Mouse (Mus musculus): ENCODE measurements around the gene Plppr3.
A peak's percentile ranks its signal among the peaks of the same experiment; 100 is the strongest.

Plppr3 gene

DNA sequence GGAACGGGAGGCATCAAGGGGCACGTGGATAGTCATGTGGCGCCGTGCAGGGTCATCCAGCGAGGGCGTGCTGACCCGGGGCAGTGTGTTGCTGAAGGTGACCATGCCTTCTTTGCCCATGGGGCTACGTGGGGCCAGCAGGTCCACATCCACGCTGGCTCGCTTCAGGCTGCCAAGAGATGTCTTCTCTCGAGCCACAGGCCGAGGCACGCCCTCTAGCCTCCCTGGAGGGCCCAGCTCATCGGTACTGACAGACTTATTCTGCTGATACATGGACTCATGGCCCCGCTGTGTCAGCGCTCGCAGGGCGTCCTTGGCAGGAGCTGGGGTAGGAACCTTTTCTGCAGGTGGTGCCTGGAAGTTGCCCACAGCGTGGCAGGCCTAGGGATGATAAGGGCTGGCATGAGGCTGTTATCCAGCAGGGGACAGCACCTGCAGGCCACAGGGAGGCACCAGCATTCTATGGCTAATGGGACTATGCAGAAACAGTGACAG, 8.6 kb downstream of the Plppr3 start:
- peak; percentile 38 for DNase-seq

DNA sequence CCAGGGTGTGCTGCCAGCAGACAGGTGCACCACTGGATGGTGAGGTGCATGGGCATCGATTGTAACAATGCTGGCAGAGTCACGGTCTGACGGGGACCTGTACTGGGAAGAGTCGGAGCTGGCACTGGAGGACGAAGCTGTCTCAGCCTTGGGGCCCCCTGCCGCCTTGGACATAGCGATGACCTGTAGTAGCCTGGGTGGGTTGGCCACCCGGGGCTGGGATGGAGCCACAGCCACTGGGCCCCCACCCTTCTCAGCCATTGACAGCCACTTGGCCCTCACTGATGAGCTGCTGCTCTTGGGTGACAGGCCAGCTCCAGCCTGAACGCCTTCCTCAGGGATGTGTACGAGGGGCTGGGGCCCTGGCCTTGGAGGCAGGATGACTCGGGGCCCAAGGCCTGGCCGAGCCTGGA, 9.2 kb downstream of the Plppr3 start:
- DNase-seq = no peak

DNA sequence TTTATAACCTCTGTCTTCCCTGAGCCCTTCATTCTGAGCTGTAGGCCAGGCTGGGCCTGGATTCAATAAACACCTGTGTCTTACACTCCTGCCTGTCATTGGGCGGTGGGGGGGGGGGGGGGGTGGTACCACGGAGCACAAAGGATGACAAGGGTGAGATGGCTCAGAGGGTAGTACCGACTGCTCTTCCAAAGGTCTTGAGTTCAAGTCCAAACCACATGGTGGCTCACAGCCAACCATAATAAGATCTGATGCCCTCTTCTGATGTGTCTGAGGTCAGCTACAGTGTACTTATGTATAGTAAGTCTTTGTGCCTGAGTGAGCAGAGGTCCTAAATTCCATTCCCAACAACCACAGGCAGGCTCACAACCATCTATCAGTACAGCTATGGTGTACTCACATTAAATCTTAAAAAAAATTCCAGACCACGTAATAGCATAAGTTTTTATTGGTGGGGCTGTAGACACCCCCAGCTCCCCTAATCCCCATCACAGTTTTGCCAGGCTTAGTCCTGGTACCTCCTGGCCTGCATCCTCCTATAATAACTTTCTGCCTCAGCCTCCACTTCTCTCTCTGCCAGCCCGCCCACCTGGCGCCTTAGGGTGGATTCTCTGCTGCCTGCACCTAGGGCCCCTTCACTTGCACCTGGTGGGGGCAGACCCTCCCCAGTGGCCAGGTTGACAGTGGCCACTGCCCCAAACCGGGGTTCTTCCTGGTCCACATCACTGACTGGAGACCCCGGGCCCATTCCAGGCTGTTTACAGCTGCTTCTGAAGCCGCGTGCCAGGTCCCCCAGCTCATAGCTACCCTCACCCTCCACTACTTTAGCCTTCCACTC, 9.9 kb downstream of the Plppr3 start:
- DNase-seq = no peak

DNA sequence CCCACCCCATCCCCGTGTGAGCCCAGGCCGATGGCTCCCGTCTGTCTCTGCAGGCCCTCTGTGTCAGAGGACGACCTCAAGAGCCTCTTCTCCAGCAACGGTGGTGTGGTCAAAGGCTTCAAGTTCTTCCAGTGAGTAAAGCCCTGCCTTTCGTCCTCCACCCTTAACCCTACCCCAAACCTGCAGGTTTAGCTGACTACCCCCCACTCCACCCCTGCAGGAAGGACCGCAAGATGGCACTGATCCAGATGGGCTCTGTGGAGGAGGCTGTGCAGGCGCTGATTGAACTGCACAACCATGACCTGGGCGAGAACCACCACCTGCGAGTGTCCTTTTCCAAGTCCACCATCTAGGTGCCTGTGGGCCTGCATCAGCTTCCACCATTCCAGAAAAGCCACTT, 11.5 kb downstream of the Plppr3 start:
- DNase-seq = no peak

DNA sequence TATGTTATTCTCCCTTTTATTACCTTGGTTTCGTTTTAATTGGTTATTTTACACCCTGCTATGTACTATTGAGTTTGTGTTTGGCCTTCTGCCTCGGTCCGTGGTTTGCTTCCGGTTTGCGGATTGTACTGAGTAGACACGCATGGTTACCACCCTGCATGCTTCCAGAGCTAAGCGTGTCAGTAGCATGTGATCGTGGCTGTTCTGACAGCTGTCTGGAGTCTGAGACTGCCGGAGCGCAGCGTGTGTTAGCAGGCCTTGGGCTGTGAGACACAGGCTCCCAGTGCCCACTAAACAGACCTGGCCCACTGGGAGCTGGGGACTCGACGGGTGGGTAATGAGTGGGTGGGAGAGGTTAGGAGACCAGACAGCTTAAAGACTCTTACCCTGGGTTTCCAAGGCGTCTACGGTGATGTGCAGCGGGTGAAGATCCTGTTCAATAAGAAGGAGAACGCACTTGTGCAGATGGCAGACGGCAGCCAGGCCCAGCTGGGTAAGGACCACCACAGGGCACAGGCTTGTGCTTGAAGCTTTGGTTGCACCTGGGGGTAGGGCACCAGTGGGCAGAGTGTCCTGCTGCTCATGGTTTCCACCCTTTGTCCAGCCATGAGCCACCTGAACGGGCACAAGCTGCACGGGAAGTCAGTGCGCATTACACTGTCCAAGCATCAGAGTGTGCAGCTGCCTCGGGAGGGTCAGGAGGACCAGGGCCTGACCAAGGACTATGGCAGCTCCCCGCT, 12.2 kb downstream of the Plppr3 start:
- DNase-seq = no peak

DNA sequence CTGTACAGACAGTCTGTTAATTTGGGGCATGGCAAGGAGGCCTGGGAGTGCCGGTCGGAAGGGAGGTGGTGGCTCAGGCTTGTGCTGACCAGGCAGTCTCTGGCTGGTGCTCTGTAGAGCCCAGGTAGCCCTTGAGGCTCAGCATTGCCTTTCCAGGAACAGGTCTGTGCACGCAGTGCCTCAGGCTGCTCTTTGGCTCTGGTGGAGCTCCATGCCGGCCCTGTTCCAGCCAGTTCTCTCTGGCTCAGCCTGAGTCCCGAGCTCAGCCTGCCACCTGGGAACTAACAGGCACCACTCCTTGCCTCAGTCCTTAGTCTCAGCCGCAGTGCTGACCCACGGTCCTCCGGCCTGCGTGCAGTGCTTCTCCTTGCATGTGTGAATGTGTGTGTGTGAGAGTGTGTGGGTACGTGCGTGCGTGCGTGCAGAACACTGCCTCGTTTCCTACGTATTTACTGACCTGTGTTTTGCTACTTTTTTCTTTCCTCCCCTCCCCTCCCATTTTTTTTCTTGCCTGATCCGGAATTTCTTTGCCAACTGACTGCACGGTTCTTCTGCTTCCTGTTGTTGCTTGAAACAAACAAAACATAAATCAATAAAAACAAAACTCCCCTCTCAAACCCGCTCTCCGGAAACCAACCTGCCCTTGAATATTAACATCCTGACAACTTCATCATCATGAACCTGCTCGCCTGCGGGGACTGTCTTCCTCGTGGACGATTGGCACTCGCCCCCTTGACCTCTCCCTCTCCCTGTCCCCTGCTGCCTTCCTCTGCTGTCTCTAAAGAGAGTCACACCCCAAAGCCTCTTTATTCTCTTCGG, 13.0 kb downstream of the Plppr3 start:
- no peak for DNase-seq

DNA sequence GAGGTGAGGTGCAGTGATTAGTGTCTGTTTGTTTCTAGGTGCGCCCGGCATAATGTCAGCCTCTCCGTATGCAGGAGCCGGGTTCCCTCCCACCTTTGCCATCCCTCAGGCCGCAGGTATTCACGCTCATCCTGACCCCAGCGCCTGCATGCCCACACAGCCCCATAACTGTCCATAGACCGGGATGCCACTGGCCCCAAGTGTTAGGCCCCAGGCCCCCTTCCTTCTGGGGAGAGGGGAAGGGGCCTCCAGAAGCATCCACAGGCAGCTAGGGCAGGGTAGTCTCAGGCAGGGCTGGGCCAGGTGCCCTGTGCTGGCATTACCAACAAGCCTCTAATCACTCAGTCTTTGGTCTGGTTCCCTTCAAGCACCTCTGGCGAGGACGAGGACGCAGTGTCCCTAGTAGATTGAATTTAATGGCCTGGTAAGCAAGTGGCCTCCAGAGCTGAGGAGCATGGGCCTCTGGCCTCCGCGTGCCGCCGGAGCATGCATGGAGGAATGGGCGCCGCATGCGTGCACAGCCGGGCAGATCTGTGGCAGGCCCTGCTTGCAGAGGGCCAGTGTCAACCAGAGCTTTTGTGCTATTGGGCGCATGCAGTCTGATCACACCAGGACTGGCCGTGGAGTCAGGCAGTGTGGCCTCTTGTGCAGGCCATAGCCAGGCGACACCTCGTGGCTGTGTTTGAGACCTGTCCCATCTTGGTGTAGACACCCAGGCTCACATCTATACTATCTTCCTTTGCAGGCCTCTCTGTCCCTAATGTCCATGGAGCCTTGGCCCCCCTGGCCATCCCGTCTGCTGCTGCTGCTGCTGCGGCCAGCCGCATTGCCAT, 14.1 kb downstream of the Plppr3 start:
- no peak for DNase-seq

DNA sequence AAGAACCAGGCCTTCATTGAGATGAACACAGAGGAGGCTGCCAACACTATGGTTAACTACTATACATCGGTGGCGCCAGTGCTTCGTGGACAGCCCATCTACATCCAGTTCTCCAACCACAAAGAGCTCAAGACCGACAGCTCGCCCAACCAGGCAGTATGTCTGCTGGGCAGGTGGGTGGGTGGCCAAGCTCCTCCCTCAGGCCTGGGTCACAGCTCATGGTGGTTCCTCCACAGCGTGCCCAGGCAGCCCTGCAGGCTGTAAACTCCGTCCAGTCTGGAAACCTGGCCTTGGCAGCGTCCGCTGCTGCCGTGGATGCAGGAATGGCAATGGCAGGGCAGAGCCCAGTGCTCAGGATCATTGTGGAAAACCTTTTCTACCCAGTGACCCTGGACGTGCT, 15.3 kb downstream of the Plppr3 start:
- no peak for DNase-seq

DNA sequence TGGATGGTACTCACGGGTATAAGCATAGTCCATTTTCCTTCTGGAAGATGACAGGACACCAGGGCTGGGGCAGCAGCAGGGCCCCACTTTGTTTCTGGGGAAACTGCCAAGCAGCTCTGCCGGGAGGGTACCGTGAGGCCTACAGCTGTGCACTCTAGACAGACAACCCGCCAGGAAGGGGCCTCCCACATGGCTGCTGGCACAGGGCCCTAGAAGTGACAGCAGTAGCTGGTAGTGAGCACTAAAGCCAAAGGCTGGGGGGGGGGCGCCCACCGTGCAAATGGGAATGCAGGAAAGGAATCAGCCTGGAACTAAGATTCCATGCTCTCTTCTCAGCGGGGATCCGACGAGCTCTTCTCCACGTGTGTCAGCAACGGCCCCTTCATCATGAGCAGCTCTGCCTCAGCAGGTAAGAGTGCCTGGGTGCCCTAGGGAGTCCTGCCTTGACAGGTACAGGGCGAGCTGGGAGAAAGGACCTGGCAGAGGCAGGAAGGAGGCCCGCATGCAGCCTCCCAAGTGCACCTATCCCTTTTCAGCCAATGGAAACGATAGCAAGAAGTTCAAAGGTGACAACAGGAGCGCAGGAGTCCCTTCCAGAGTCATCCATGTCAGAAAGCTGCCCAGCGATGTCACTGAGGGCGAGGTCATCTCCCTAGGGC, 15.9 kb downstream of the Plppr3 start:
- DNase-seq = peak; percentile 60

DNA sequence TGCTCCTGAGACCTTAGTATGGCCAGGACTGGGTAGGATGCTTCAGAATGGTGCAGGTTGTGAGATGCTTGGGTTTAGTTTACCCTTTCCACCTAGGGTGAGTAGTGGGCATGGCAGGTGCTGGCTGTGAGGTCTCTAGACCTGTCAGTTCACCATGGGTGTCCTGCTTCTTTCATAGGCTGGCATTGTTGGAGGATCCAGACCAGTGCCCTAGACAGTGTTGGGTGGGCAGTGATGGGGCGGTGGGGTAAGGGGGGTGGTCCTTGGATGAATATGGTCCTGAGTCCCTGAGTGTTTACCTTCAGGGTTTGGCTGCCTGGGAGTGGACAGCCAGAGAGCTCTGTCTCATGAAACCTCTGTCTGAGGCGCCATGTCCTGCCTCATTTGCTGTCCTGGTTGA, 16.5 kb downstream of the Plppr3 start:
- no peak for DNase-seq

DNA sequence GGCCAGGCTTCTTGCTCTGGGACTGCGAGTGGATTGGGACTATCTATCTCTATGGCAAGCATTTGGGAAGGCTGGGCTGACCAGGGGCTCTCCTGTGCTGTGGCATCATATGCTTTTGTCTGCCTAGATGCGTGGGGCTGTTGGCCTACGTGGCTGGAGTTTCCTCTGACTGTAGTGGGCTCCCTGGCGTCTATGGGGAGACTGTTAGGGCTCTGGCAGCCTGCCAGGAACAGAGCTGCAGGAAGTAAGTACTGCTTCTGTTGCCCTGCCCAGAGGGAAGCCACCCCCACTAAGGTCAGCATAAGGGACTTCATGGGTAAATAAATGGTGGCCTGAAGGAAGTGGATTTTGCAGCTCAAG, 17.0 kb downstream of the Plppr3 start:
- DNase-seq = peak; percentile 74

DNA sequence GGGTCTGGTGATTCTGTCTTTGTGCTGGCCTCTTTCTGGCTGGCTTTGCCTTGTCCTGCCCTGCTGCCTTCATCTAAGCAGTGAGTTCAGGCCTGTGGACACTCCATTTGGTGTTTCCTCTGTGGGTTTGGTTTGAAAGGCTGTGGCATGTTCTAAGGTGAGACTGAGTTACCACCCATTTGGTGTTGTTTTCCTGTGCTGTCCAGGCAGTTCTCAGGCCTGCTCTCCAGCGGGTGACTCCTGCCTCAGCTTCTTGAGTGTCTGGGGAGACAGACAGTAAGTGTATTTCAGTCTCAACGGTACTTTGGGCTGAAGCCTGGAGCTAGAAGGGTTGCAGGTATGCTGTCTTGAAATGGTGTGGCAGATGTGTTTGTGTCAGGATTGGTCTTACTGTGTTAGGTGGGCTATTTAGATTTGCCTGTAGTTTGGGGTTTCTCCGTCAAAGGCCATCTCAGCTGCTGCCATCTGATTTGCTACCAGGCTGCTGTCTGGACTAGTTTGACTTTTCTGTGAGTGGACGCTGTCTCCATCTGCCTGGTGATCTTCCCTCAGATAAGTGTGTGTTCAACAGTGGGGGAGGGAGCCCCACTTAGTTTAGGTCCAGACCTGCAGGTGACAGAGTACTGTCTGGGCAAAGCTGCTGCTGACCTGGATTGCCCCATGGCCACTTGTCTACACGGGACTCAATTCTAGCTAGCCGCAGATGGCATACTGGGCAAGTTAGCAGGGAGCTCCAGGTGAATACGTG, 17.6 kb downstream of the Plppr3 start:
- no peak for DNase-seq

DNA sequence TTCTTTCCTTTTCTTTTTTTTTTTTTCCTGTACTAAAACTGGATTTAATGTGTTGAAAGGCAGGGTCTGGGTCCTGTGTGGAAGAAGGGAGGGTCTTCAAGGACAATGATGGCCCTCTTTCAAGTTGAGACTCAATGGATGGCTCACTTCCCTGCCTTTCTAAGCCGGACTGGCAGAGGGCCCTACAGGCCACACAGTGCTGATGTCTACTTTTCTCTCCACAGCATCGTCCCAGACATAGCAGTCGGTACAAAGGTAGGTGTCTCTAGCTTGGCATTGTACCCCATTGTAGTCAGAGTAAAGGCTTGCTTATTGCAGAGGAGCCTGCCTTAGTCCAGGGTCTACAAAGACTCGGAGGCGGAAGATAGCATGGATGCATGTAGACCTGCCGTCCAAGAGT, 18.2 kb downstream of the Plppr3 start:
- no peak for DNase-seq

DNA sequence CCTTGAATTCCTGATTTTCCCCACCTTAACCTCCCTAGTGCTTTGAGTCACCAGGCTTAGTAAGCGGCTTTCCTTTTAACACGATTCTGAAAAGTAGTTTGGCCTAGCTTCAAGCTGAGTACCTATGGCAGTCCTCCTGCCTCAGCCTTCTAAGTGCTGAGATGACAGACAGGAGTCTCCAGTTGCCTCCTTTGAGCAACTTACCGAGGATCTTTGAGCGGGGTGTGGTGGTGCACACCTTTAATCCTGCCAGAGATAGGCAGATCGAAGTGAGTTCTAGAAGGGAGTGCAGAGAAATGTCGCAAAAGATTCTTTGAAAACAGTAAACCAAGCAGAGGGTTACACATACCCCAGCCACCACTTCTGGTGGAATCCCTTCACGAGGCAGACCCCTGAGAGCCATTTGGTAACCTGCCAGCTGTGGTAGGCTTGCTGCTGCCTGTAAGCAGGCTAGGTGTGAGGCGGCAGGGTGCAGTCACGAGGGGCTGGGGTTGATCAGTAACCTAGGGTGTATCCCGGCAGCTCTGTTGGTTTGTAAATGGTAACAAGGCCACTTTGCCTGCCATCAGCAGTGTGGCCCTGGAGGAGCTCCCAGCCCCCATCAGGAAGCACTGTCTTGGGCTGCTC, 18.8 kb downstream of the Plppr3 start:
- DNase-seq = no peak

DNA sequence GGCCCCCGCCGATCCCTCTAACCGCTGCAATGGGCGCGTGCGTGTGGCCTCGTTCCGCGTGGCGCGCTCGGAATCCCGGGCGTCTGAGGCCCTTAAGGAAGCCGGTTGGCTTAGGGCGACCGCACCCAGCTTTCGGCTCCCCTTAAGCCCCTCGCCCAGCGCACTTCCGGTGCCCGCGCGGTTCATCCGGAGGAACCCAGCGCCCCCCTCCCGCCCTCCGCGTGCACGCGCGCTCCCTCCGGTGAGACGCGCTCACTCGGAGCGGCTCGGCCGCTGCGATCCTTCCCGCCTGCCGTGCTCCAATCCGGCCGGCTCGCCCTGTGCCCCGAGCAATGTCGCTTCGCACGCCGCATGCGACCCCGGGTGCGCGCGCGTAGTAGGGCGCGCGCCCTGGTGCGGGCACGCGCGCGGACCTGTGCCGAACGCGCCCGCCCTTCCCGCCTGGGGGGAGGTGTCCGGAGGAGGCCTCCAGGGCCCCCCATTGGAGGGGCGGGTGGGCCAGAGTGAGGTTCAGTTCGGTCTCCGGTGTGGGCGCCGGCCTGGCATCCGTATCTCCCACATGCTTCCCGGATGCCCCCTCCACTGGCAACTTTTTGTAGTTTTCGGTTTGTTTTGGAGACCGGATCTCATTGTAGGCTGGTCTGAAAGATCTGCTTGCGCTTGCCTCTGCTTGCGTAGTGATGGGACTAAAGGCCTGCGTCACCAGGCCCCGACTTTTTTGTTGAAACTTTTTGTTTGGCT, 19.5 kb downstream of the Plppr3 start:
- peak; percentile 88 for DNase-seq

DNA sequence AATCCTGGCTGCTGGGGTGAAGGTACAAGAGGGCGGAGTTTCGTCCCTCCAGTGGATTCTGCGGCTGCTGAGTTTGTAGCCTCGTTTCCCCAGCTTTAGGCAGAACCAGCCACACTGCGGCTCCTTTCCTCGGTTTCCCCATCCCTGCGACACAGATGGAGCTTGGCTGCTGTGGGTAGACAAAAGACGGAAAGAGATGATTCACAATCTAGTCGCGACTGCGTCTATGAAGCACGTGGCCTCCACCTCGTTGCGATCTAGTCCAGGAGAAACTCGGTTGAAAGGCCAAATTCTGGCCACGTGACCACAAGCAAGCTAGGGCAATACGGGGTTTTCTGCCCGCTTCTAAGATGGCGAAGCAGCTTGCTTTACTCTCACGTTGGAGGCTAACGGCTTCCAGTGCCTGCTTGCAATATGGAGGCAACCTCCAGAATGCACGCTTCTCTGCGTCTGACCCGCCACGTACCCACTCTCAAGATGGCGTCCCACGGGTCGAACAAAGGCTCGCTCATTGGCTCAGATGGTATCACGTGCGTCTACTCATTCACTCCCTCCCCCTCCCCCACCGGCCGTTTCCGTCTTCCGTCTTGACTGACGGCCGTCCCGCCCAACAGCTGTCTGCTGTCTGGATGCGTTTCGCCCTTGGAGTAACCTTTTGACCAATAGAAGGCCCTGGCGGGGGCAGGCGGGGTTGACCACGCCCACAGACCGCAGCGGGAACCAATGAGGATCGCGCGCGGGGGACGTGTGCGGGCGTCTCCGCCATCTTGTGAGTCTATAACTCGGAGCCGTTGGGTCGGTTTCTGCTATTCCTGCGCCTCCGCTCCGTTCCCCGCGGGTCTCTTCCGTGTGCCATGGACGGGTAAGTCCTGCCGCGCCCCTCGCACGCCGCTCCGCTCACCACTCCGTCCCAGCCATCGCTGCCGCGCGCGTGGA, 20.3 kb downstream of the Plppr3 start, which contains the start of gene Ptbp1:
Gene Ptbp1 (plus strand): TSS at position 568 of the 936 bp plus-strand sequence.
- peak; percentile 100 for DNase-seq

DNA sequence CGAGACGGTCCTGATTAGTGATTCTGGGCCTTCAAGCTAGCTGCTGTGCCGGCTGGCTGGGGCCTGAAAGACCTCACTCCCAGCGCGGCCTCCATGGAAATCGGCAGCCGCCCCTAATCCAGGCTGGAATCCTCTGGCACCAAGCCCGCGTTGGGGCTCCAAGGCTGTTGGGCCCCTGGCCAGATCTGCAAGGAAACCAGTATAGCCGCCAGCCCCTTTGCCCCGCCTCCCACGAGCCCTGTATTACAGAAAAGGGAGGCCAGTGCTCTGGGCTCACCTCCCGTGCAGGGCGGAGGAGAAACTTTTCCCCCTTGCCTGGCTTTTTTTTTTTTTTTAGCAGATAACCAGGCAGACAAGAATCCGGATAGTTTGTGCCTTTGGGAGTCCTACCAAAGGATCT, 21.0 kb downstream of the Plppr3 start:
- DNase-seq = peak; percentile 96

DNA sequence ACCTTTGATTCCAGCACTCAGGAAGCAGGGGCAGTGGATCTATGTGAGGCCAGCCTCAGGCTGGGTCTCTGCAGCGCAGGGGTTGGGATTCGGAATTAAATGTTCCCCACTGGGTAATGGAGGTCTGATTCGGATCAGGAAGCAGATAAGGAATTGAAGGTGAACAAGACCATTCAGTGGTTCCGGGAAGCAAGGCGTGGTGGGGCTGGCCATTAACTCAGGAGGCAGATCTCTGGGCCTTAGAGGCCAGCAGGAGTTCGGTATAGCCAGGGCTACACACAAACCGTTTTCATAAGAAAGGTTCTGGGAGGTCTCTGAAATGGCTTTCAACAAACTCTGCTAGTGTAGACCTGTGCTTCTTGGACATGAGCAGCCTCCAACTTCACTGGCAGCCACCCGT, 21.6 kb downstream of the Plppr3 start:
- no peak for DNase-seq
